Comparison of ENCODE assay signal across 13 mouse cellular contexts in the genomic region with DNA sequence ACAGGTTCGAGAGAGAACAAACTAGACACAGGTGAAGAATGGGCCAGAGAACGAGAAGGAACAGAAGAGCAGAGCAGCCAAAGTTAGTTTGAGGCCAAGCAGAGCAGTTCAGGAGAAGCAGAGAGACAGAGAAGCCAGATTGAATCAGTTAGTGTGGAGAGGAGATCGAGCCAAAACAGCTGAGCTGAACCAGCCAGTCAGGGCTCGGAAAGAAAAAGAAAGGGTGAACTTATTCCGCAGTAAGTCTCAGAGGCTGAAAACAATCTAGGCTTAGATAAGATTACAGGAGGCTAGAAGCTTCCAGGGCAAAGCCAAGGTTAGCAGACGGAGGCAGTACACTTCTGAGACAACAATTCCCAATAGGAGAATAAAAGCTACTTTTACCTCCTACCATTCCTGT. TPM values are rescaled to one million over a fixed set of nuclear protein-coding genes. Genes with fewer than 3 reads are reported as not detected.
DNase-seq lines count a peak whose midpoint lies in the region; ATAC-seq and TF ChIP-seq lines count a peak whose summit lies in the region.
"Had no signal": no experiment of that assay in that cellular context is flagged by ENCODE, and none has a peak within 500 bp of the region (broad histone marks: within the 10 kb centered on the region; RNA-seq: fewer than 3 reads in every experiment).

No protein-coding gene starts in this region.

- no peak for DNase-seq in heart, adult 2 months
- DNase-seq in heart, postnatal 4 days, result no peak
- peak; percentile 26 for DNase-seq in thymus, postnatal 0 days (ENCODE audit: low spot score)
- DNase-seq in thymus, postnatal 25 days, result no peak
- no peak for DNase-seq in retina, embryonic 14.5 days (ENCODE audit: low spot score)
- DNase-seq in left cerebral cortex, adult 9 months (ENCODE audit: low spot score in 2 of 2), result no peak
- DNase-seq in cerebellum, postnatal 10 days, result no peak

- 23% methylated on average over 6 of the region's 6 CpGs for WGBS in heart, adult 2 months
- 26% methylated on average over 6 of the region's 6 CpGs for WGBS in liver, embryonic 12.5 days (ENCODE audit: insufficient replicate concordance)

- TF ChIP-seq CTCF in heart, adult 2 months (IDR thresholded peaks at IDR 0.05), result no peak

- no peak for TF ChIP-seq EP300 in heart, adult 2 months (IDR thresholded peaks at IDR 0.05; ENCODE audit: insufficient read depth, low read depth, low read length)

- no peaks in the 10 kb centered on the region; the same call in 1 of the 2 replicates for H3K79me2 ChIP-seq in heart, adult 2 months (replicated peaks; ENCODE audit: control insufficient read depth, insufficient read depth, low read length)

- TF ChIP-seq POLR2A in heart, adult 2 months (IDR thresholded peaks at IDR 0.05; ENCODE audit: insufficient read depth, low read depth, low read length), result no peak

- no peaks in the 10 kb centered on the region for H3K27me3 ChIP-seq in heart, adult 2 months (ENCODE audit: control insufficient read depth, insufficient read depth, low read length)
- no peaks in the 10 kb centered on the region for H3K27me3 ChIP-seq in liver, embryonic 12.5 days (replicated peaks)
- H3K27me3 ChIP-seq: CH12.LX; neural tube, embryonic 15.5 days had no signal

- peak; percentile 66; the same call in 1 of the 2 replicates for ATAC-seq in liver, embryonic 12.5 days
- ATAC-seq: activated CD4-positive, CD25-positive, alpha-beta regulatory T cell, adult 4 months had no signal

- no peak overlapping the region for H3K4me3 ChIP-seq in heart, adult 2 months
- no peak overlapping the region for H3K4me3 ChIP-seq in liver, embryonic 12.5 days
- H3K4me3 ChIP-seq: neural tube, embryonic 15.5 days had no signal

- H3K4me1 ChIP-seq in heart, adult 2 months (ENCODE audit: control insufficient read depth, insufficient read depth, low read length), result 0 out of 2 replicates have a peak, but pooled peaks cover 1% of the 10 kb centered on the region
- peaks cover 27% of the 10 kb centered on the region for H3K4me1 ChIP-seq in liver, embryonic 12.5 days
- H3K4me1 ChIP-seq: neural tube, embryonic 15.5 days had no signal

- H3K36me3 ChIP-seq in heart, adult 2 months (ENCODE audit: control insufficient read depth, insufficient read depth, low read length), result peaks cover 11% of the 10 kb centered on the region
- peaks cover 37% of the 10 kb centered on the region for H3K36me3 ChIP-seq in liver, embryonic 12.5 days
- H3K36me3 ChIP-seq: neural tube, embryonic 15.5 days had no signal

- H3K4me2 ChIP-seq in liver, embryonic 12.5 days, result peak overlapping the region; percentile 44
- H3K4me2 ChIP-seq: neural tube, embryonic 15.5 days had no signal

- peak overlapping the region; percentile 41 for H3K27ac ChIP-seq in heart, adult 2 months
- peak overlapping the region; percentile 80 for H3K27ac ChIP-seq in liver, embryonic 12.5 days
- H3K27ac ChIP-seq: neural tube, embryonic 15.5 days had no signal

- H3K9ac ChIP-seq in heart, adult 2 months (ENCODE audit: low read depth, low read length), result 0 out of 2 replicates have a peak overlapping the region, but pooled peaks have one; percentile 14
- peak overlapping the region; percentile 35; the same call in 1 of the 2 replicates for H3K9ac ChIP-seq in liver, embryonic 12.5 days
- H3K9ac ChIP-seq: neural tube, embryonic 15.5 days had no signal

- intact Hi-C loops in heart, adult 2 months (cut with DNase I), result no loop called here

- no peaks in the 10 kb centered on the region for H3K9me3 ChIP-seq in liver, embryonic 12.5 days (replicated peaks)
- H3K9me3 ChIP-seq: neural tube, embryonic 15.5 days had no signal

RNA-seq across cellular contexts. Expression of a gene that starts 21.9 kb away (rescaled TPM):
- total RNA-seq in heart, adult 2 months (2021), result 10 to 100 TPM; 54.4 to 63.2 TPM
- polyA plus RNA-seq in heart, adult 2 months (2012; rRNA removed), result 52.2 and 73.7 TPM in 2 replicates
- 10 to 100 TPM; 34.5 to 38.7 TPM for total RNA-seq in heart, postnatal 4 days (2021)
- 171 and 178 TPM in 2 replicates for polyA plus RNA-seq in thymus, postnatal 0 days (2015; fragmentation: Nextera tagmentation; extraction: Ambion mirVana)
- 37.5 and 38.0 TPM in 2 replicates for polyA plus RNA-seq in liver, embryonic 12.5 days (2016; fragmentation: Nextera tagmentation; extraction: Ambion mirVana)

RNA-seq across cellular contexts. Expression of a gene that starts 36.4 kb away (rescaled TPM):
- 10 to 100 TPM; 34.3 to 45.7 TPM for total RNA-seq in heart, adult 2 months (2021)
- polyA plus RNA-seq in heart, adult 2 months (2012; rRNA removed), result 98.9 and 139 TPM in 2 replicates
- 10 to 100 TPM; 70.4 to 72.6 TPM for total RNA-seq in heart, postnatal 4 days (2021)
- polyA plus RNA-seq in thymus, postnatal 0 days (2015; fragmentation: Nextera tagmentation; extraction: Ambion mirVana), result 1,143 and 1,161 TPM in 2 replicates
- polyA plus RNA-seq in liver, embryonic 12.5 days (2016; fragmentation: Nextera tagmentation; extraction: Ambion mirVana), result 187 and 205 TPM in 2 replicates

RNA-seq across cellular contexts. Expression of a gene that starts 37.8 kb away (rescaled TPM):
- total RNA-seq in heart, adult 2 months (2021), result not detected
- not detected in 2 replicates for polyA plus RNA-seq in heart, adult 2 months (2012; rRNA removed)
- not detected for total RNA-seq in heart, postnatal 4 days (2021)
- 0.08 and 0.21 TPM in 2 replicates for polyA plus RNA-seq in thymus, postnatal 0 days (2015; fragmentation: Nextera tagmentation; extraction: Ambion mirVana)
- polyA plus RNA-seq in liver, embryonic 12.5 days (2016; fragmentation: Nextera tagmentation; extraction: Ambion mirVana), result not detected in 2 replicates
- total RNA-seq: CH12.LX; left cerebral cortex, postnatal 10 days had no signal
- polyA plus RNA-seq: cortical plate, adult 2 months; neural tube, embryonic 15.5 days had no signal
